Mouse (Mus musculus) bone marrow, adult 2 months (tissue): ENCODE measurements at regions not wholly inside any gene's neighbourhood (a gene's known extent, or its start where the extent isn't known, plus 50 kb on each side); places are given as distances from the start of the nearest gene placed in this dataset.

Experiments
- H3K27ac ChIP-seq: fragments of 200-500 bp; 2 replicates; pipeline ENCODE4 v1.5.1; 2012; ENCODE audit warnings: low read depth, mild to moderate bottlenecking, control low read depth, inconsistent platforms, low read length; ENCODE audit not compliant: control insufficient read depth, poor library complexity, insufficient read depth
- H3K4me1 ChIP-seq: fragments of 200-500 bp; 2 replicates; pipeline ENCODE4 v1.6.1; 2011; ENCODE audit warnings: low read length; ENCODE audit not compliant: control insufficient read depth, insufficient read depth
- H3K4me3 ChIP-seq: fragments of 200-500 bp; replicated peaks from 2 replicates; pipeline ENCODE3; 2011; ENCODE audit warnings: mild to moderate bottlenecking, low read depth, low read length, control low read depth; ENCODE audit not compliant: control insufficient read depth
- CTCF ChIP-seq: fragments of 200-500 bp; IDR thresholded peaks from 2 replicates; pipeline ENCODE4 v1.5.1; 2011; ENCODE audit warnings: low read length, control low read depth; ENCODE audit not compliant: control insufficient read depth, insufficient read depth
- POLR2A ChIP-seq: fragments of 200-500 bp; IDR thresholded peaks from 2 replicates; pipeline ENCODE4 v1.6.1; 2011; ENCODE audit warnings: low read depth, mild to moderate bottlenecking, control low read depth, low read length, borderline replicate concordance; ENCODE audit not compliant: control insufficient read depth
- WGBS: fragments of 180-500 bp; shearing (Covaris S2); methylation state at CpG from one replicate; pipeline ENCODE4 v1.1.7; 2018; 5-methylcytosine and 5-hydroxymethylcytosine counted together

- no peak for TF ChIP-seq CTCF
- TF ChIP-seq POLR2A, result no peak
- Histone ChIP-seq H3K4me3 (no peak overlapping the region), H3K4me1 (no peaks in the 10 kb centered on the region), H3K27ac (no peak overlapping the region)
- WGBS, result 69% methylated on average over 3 of the region's 3 CpGs
These were observed 400.0 kb downstream of the Cdh26 start for GRCm38 (mm10) chr2:178830313-178830712.

- Histone ChIP-seq H3K4me3 (no peak overlapping the region), H3K4me1 (no peaks in the 10 kb centered on the region), H3K27ac (no peak overlapping the region)
- no peak for TF ChIP-seq POLR2A
- WGBS, result 59% methylated on average over 7 of the region's 7 CpGs
These were observed 404.7 kb downstream of the Cdh26 start for GRCm38 (mm10) chr2:178834986-178835385.

GRCm38 (mm10) chr2:178838571-178838970, 408.2 kb downstream of the Cdh26 start:
- WGBS, result 27% methylated on average over 6 of the region's 6 CpGs
- no peak overlapping the region for H3K4me3 ChIP-seq
- H3K4me1 ChIP-seq, result no peaks in the 10 kb centered on the region

DNA sequence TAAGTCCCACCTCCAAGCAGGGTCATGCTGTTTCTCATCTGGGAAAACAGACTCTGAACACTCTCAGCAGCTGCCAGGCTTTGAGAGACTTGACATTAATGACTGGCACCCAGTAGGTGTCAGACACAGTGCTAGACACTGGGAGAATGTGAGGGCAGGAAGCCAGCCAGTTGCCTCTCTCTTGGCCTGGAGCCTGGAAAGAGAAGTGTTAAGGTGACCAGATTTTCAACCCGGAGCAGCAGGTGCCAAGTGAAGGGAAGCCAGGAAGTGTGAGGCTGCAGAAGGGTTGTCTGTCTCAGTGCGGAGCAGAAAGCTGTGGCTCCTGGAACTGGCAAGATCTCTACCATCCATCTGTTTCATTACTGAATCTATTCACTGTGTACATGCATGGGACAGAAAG, 410.6 kb downstream of the Cdh26 start:
- no peak for TF ChIP-seq CTCF
- TF ChIP-seq POLR2A, result no peak
- Histone ChIP-seq H3K4me3 (no peak overlapping the region), H3K4me1 (no peaks in the 10 kb centered on the region), H3K27ac (no peak overlapping the region)
- WGBS, result 49% methylated on average over 2 of the region's 2 CpGs

More at GRCm38 (mm10) chr2:178838571-178838970, 408.2 kb downstream of the Cdh26 start:
- TF ChIP-seq CTCF (no peak), POLR2A (no peak)
- H3K27ac ChIP-seq, result no peak overlapping the region

- no peak for TF ChIP-seq CTCF
- no peak for TF ChIP-seq POLR2A
- H3K4me1 ChIP-seq, result no peaks in the 10 kb centered on the region
- H3K27ac ChIP-seq, result no peak overlapping the region
- WGBS, result 74% methylated on average over 12 of the region's 12 CpGs
- H3K4me3 ChIP-seq, result no peak overlapping the region
These were observed 412.3 kb downstream of the Cdh26 start for GRCm38 (mm10) chr2:178842595-178842994.

- H3K27ac ChIP-seq, result no peak overlapping the region
- no peak for TF ChIP-seq POLR2A
- 78% methylated on average over 3 of the region's 3 CpGs for WGBS
These were observed 413.1 kb downstream of the Cdh26 start for GRCm38 (mm10) chr2:178843458-178843857.

DNA sequence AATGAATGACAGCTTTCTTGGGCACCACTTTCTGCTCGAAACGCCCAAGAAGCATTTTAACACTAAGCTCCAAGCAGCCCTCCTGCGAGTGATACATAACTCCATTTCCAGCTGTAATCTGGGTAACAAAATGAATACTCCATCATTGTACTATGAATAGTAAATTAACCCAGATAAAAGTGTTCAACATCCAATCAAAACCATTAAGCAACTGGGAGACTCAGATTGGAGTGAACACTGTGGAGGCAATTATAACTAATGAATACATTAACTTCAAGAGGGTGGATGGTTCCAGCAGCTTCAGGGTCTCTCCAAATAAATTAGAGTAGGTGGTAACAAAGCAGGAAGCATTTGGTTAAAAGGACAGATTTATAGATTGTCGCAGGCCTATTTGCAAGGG, 414.2 kb downstream of the Cdh26 start:
- TF ChIP-seq POLR2A (no peak), CTCF (no peak)
- 78% methylated on average over 4 of the region's 4 CpGs for WGBS
- H3K4me3 ChIP-seq, result no peak overlapping the region
- H3K27ac ChIP-seq, result no peak overlapping the region
- no peaks in the 10 kb centered on the region for H3K4me1 ChIP-seq

More at GRCm38 (mm10) chr2:178843458-178843857, 413.1 kb downstream of the Cdh26 start:
- Histone ChIP-seq H3K4me3 (no peak overlapping the region), H3K4me1 (no peaks in the 10 kb centered on the region)

- TF ChIP-seq POLR2A, result no peak
- TF ChIP-seq CTCF, result no peak
- H3K4me3 ChIP-seq, result no peak overlapping the region
- 79% methylated on average over 10 of the region's 10 CpGs for WGBS
- no peak overlapping the region for H3K27ac ChIP-seq
- no peaks in the 10 kb centered on the region for H3K4me1 ChIP-seq
These were observed 420.0 kb downstream of the Cdh26 start for GRCm38 (mm10) chr2:178850320-178850719.

DNA sequence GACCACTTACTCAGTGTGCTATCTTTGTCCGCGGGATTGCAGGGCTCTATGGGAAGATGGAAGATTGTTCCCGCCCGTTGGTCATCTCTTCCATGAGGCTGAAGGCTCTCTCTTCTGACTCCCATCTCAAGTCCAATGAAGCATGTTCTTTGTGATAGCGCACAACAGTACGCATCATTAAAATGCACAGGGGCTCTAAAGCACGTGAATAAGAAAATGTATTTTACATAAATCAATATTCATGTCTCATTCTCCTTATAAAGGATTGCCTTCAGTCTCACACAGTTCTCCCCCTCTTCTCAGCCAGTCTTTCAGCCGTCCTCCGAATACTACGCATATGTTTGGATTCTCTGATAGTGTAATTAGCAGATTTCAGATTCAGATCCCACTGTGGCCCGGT, 420.4 kb downstream of the Cdh26 start:
- WGBS, result 87% methylated on average over 11 of the region's 11 CpGs
- no peak overlapping the region for H3K4me3 ChIP-seq
- TF ChIP-seq CTCF (no peak), POLR2A (no peak)
- H3K4me1 ChIP-seq, result no peaks in the 10 kb centered on the region
- no peak overlapping the region for H3K27ac ChIP-seq
